Mouse (Mus musculus) limb, embryonic 14.5 days (tissue): ENCODE data around the gene Chic1. TPM values are rescaled to one million over a fixed set of nuclear protein-coding genes. Genes with fewer than 3 reads are reported as not detected.

Source experiments
- ATAC-seq: fragments of 200-750 bp; cut with Nextera tagmentation; 2 replicates; pipeline ENCODE4 v1.8.0; 2017; ENCODE audit warnings: low read depth, moderate number of reproducible peaks, moderate TSS enrichment; ENCODE audit not compliant: low FRiP score
- DNase-seq: peaks from one replicate; pipeline ENCODE4 v3.0.0-alpha.2; 2015; ENCODE audit warnings: low spot score
- H3K27ac ChIP-seq: fragments of 300-500 bp; sonication (generic); replicated peaks from 2 replicates; pipeline ENCODE4 v1.5.1; 2014; ENCODE audit warnings: low read depth, mild to moderate bottlenecking, low read length, moderate library complexity, mixed read lengths
- H3K27me3 ChIP-seq: fragments of 300-500 bp; sonication (generic); 2 replicates; pipeline ENCODE4 v1.6.1; 2014; ENCODE audit warnings: low read length, mixed read lengths; ENCODE audit not compliant: control insufficient read depth, insufficient read depth
- H3K36me3 ChIP-seq: fragments of 300-500 bp; sonication (generic); 2 replicates; pipeline ENCODE4 v1.6.1; 2014; ENCODE audit warnings: mild to moderate bottlenecking, low read length, moderate library complexity, mixed read lengths; ENCODE audit not compliant: control insufficient read depth, insufficient read depth
- H3K4me1 ChIP-seq: fragments of 300-500 bp; sonication (generic); 2 replicates; pipeline ENCODE4 v1.6.1; 2014; ENCODE audit warnings: antibody characterized with exemption, low read length, mixed read lengths; ENCODE audit not compliant: control insufficient read depth, insufficient read depth
- H3K4me2 ChIP-seq: fragments of 300-500 bp; sonication (generic); replicated peaks from 2 replicates; pipeline ENCODE4 v1.6.1; 2014; ENCODE audit warnings: low read depth, mild to moderate bottlenecking, low read length, moderate library complexity; ENCODE audit not compliant: severe bottlenecking
- H3K4me3 ChIP-seq: fragments of 300-500 bp; sonication (generic); replicated peaks from 2 replicates; pipeline ENCODE4 v1.5.1; 2014; ENCODE audit warnings: low read length
- H3K9ac ChIP-seq: fragments of 300-500 bp; sonication (generic); 2 replicates; pipeline ENCODE4 v1.6.1; 2014; ENCODE audit warnings: mild to moderate bottlenecking, low read depth, low read length, moderate library complexity; ENCODE audit not compliant: severe bottlenecking
- H3K9me3 ChIP-seq: fragments of 300-500 bp; sonication (generic); 2 replicates; pipeline ENCODE4 v1.6.1; 2016; ENCODE audit warnings: low read length; ENCODE audit not compliant: control insufficient read depth
- POLR2A ChIP-seq: fragments of 200-500 bp; IDR thresholded peaks from 2 replicates; pipeline ENCODE4 v1.8.0; 2012; ENCODE audit warnings: inconsistent platforms, mild to moderate bottlenecking, moderate library complexity, borderline replicate concordance; ENCODE audit not compliant: insufficient read depth, insufficient read length; ENCODE audit errors: extremely low read depth
- WGBS: fragments of 180-500 bp; shearing (Covaris S2); extraction: QIAGEN DNeasy Blood & Tissue Kit; methylation state at CpG from one replicate; pipeline ENCODE4 v1.1.7; 2014; 5-methylcytosine and 5-hydroxymethylcytosine counted together
- polyA plus RNA-seq, 2 experiments: library from polyadenylated mRNA; depleted of rRNA in 1 of 2; stranded (reverse) in 1 of 2; unstranded in 1 of 2; fragments of >200 nt; fragmentation: Nextera tagmentation in 1 of 2; extraction: Ambion mirVana in 1 of 2; gene quantifications; 2 replicates each; pipeline versions ENCODE4 v1.2.1 to v1.2.3; 2012 to 2014

Gene Chic1
- polyA plus RNA-seq, 2 experiments = 2.0 to 3.2 TPM

- Histone ChIP-seq H3K4me1 (no peaks in the 10 kb centered on the region), H3K4me2 (no peak overlapping the region), H3K27me3 (no peaks in the 10 kb centered on the region), H3K36me3 (no peaks in the 10 kb centered on the region), H3K9me3 (no peaks in the 10 kb centered on the region), H3K4me3 (no peak overlapping the region), H3K9ac (no peak overlapping the region), H3K27ac (no peak overlapping the region)
- no peak for ATAC-seq
- no peak for TF ChIP-seq POLR2A
- DNase-seq = no peak
- WGBS = 74% methylated on average over 3 of the region's 3 CpGs
Measured at GRCm38 (mm10) chrX:103384528-103384927, 28.3 kb downstream of the Chic1 start.

- H3K27ac ChIP-seq = no peak overlapping the region
- no peaks in the 10 kb centered on the region for H3K36me3 ChIP-seq
- H3K4me2 ChIP-seq = no peak overlapping the region
- H3K27me3 ChIP-seq = no peaks in the 10 kb centered on the region
- no peak overlapping the region for H3K9ac ChIP-seq
- no peak overlapping the region for H3K4me3 ChIP-seq
- no peaks in the 10 kb centered on the region for H3K4me1 ChIP-seq
- 69% methylated on average over 3 of the region's 3 CpGs for WGBS
- no peaks in the 10 kb centered on the region for H3K9me3 ChIP-seq
- TF ChIP-seq POLR2A = no peak
- ATAC-seq = no peak
- DNase-seq = no peak
Measured at GRCm38 (mm10) chrX:103388131-103388530, 31.9 kb downstream of the Chic1 start.

- Histone ChIP-seq H3K27me3 (0 out of 2 replicates have a peak, but pooled peaks cover 3% of the 10 kb centered on the region), H3K9me3 (no peaks in the 10 kb centered on the region), H3K36me3 (no peaks in the 10 kb centered on the region; the same call in 1 of the 2 replicates), H3K4me1 (no peaks in the 10 kb centered on the region), H3K4me2 (no peak overlapping the region), H3K9ac (no peak overlapping the region), H3K4me3 (no peak overlapping the region), H3K27ac (no peak overlapping the region)
- no peak for TF ChIP-seq POLR2A
- WGBS = 82% methylated on average over 1 of the region's 1 CpGs
- ATAC-seq (no peak), DNase-seq (no peak)
Measured at GRCm38 (mm10) chrX:103393841-103394240, 37.6 kb downstream of the Chic1 start.

GRCm38 (mm10) chrX:103405021-103405420 is 48.7 kb downstream of the Chic1 start:
- Histone ChIP-seq H3K4me1 (no peaks in the 10 kb centered on the region), H3K4me3 (no peak overlapping the region), H3K9me3 (no peaks in the 10 kb centered on the region), H3K9ac (no peak overlapping the region), H3K27ac (no peak overlapping the region), H3K4me2 (no peak overlapping the region), H3K27me3 (no peaks in the 10 kb centered on the region), H3K36me3 (no peaks in the 10 kb centered on the region)
- WGBS = 38% methylated on average over 13 of the region's 13 CpGs
- DNase-seq (no peak), ATAC-seq (no peak)
- TF ChIP-seq POLR2A = no peak

GRCm38 (mm10) chrX:103414167-103414566 is 57.9 kb downstream of the Chic1 start, which contains the start of gene Tsx:
Gene Tsx, plus strand, starts transcription at chrX:103414467.
- no peaks in the 10 kb centered on the region for H3K36me3 ChIP-seq
- no peak within 1 kb of the TSS for H3K9ac ChIP-seq
- H3K27me3 ChIP-seq = no peaks in the 10 kb centered on the region; the same call in 1 of the 2 replicates
- ATAC-seq (no peak), DNase-seq (no peak)
- no peak within 1 kb of the TSS for H3K4me3 ChIP-seq
- H3K4me1 ChIP-seq = no peaks in the 10 kb centered on the region
- no peak within 1 kb of the TSS for H3K27ac ChIP-seq
- H3K4me2 ChIP-seq = no peak within 1 kb of the TSS
- H3K9me3 ChIP-seq = no peaks in the 10 kb centered on the region
- WGBS = 83% methylated on average over 5 of the region's 5 CpGs
- no peak for TF ChIP-seq POLR2A

- no peaks in the 10 kb centered on the region; the same call in 1 of the 2 replicates for H3K27me3 ChIP-seq
- no peaks in the 10 kb centered on the region for H3K9me3 ChIP-seq
- no peak within 1 kb of the TSS for H3K9ac ChIP-seq
- no peak within 1 kb of the TSS for H3K27ac ChIP-seq
- H3K4me3 ChIP-seq = no peak within 1 kb of the TSS
- WGBS = 84% methylated on average over 2 of the region's 2 CpGs
- no peak within 1 kb of the TSS for H3K4me2 ChIP-seq
- no peaks in the 10 kb centered on the region for H3K36me3 ChIP-seq
- no peak for ATAC-seq
- no peaks in the 10 kb centered on the region for H3K4me1 ChIP-seq
- no peak for DNase-seq
- TF ChIP-seq POLR2A = no peak
Measured at GRCm38 (mm10) chrX:103421710-103422109, 65.4 kb downstream of the Chic1 start, which contains the start of gene Gm26992. Gene Gm26992, plus strand, starts transcription at chrX:103422010.
